Mouse (Mus musculus): ENCODE data around the gene Ranbp17.

- TF ChIP-seq POLR2A (IDR thresholded peaks at IDR 0.05; ENCODE audit: low read depth, low read length) (no peak), CTCF (IDR thresholded peaks at IDR 0.05; ENCODE audit: borderline replicate concordance, insufficient read depth, low read length) (no peak)
Measured at GRCm38 (mm10) chr11:33476634-33477033, 36.9 kb downstream of the Ranbp17 start.
